Mouse (Mus musculus) kidney, postnatal 0 days (tissue): ENCODE measurements around the gene Mad1l1. TPM values are rescaled to one million over a fixed set of nuclear protein-coding genes. Genes with fewer than 3 reads are reported as not detected.

ENCODE experiments used
- ATAC-seq: fragments of 200-750 bp; cut with Nextera tagmentation; replicated peaks from 2 replicates; pipeline ENCODE4 v1.8.0; 2017; ENCODE audit warnings: low read depth, moderate number of reproducible peaks, moderate TSS enrichment, moderate library complexity; ENCODE audit not compliant: low FRiP score
- DNase-seq: peaks from one replicate; pipeline ENCODE4 v3.0.0-alpha.2; 2016; ENCODE audit warnings: low spot score
- H3K27ac ChIP-seq: fragments of 300-500 bp; sonication (generic); 2 replicates; pipeline ENCODE4 v1.5.1; 2014; ENCODE audit warnings: mild to moderate bottlenecking
- H3K27me3 ChIP-seq: fragments of 300-500 bp; sonication (generic); 2 replicates; pipeline ENCODE4 v1.6.1; 2014; ENCODE audit warnings: low read length, mixed read lengths; ENCODE audit not compliant: insufficient read depth
- H3K36me3 ChIP-seq: fragments of 300-500 bp; sonication (generic); 2 replicates; pipeline ENCODE4 v1.6.1; 2014; ENCODE audit warnings: low read length, mixed read lengths; ENCODE audit not compliant: insufficient read depth
- H3K4me1 ChIP-seq: fragments of 300-500 bp; sonication (generic); replicated peaks from 2 replicates; pipeline ENCODE4 v1.6.1; 2014; ENCODE audit warnings: antibody characterized with exemption, low read length, mixed read lengths; ENCODE audit not compliant: insufficient read depth
- H3K4me2 ChIP-seq: fragments of 300-500 bp; sonication (generic); 2 replicates; pipeline ENCODE4 v1.6.1; 2014; ENCODE audit warnings: mild to moderate bottlenecking, low read length, moderate library complexity, mixed read lengths
- H3K4me3 ChIP-seq: fragments of 300-500 bp; sonication (generic); replicated peaks from 2 replicates; pipeline ENCODE4 v1.5.1; 2014; ENCODE audit warnings: low read depth, low read length
- H3K9ac ChIP-seq: fragments of 300-500 bp; sonication (generic); 2 replicates; pipeline ENCODE4 v1.6.1; 2014; ENCODE audit warnings: low read depth, low read length
- H3K9me3 ChIP-seq: fragments of 300-500 bp; sonication (generic); replicated peaks from 2 replicates; pipeline ENCODE4 v1.6.1; 2016; ENCODE audit warnings: low read length, inconsistent platforms, mixed read lengths
- CTCF ChIP-seq: IDR thresholded peaks from 2 replicates; pipeline ENCODE4 v1.5.1; 2016; ENCODE audit warnings: antibody characterized with exemption, low read depth, mild to moderate bottlenecking, moderate library complexity
- WGBS: fragments of 180-500 bp; shearing (Covaris S2); extraction: QIAGEN DNeasy Blood & Tissue Kit; methylation state at CpG from one replicate; pipeline ENCODE4 v1.1.7; 2014; 5-methylcytosine and 5-hydroxymethylcytosine counted together
- polyA plus RNA-seq: library from polyadenylated mRNA; unstranded; fragments of >200 nt; fragmentation: Nextera tagmentation; extraction: Ambion mirVana; gene quantifications from 2 replicates; pipeline ENCODE4 v1.2.1, GENCODE M21; 2015

Gene Mad1l1
- polyA plus RNA-seq, 1 experiment from 2014 or later, result 25.8 TPM

GRCm38 (mm10) chr5:140098711-140099110, 222.6 kb downstream of the Mad1l1 start:
- Histone ChIP-seq H3K9ac (no peak overlapping the region), H3K27ac (no peak overlapping the region), H3K4me1 (no peaks in the 10 kb centered on the region), H3K9me3 (no peaks in the 10 kb centered on the region), H3K4me3 (no peak overlapping the region), H3K36me3 (no peaks in the 10 kb centered on the region), H3K27me3 (no peaks in the 10 kb centered on the region), H3K4me2 (no peak overlapping the region)
- ATAC-seq (no peak), DNase-seq (no peak)
- 93% methylated on average over 5 of the region's 5 CpGs for WGBS
- TF ChIP-seq CTCF, result no peak

GRCm38 (mm10) chr5:140095203-140095602, 226.1 kb downstream of the Mad1l1 start:
- Histone ChIP-seq H3K4me3 (no peak overlapping the region), H3K9ac (no peak overlapping the region), H3K9me3 (no peaks in the 10 kb centered on the region), H3K4me2 (no peak overlapping the region), H3K4me1 (no peaks in the 10 kb centered on the region), H3K36me3 (no peaks in the 10 kb centered on the region), H3K27me3 (no peaks in the 10 kb centered on the region), H3K27ac (no peak overlapping the region)
- no peak for DNase-seq
- ATAC-seq, result no peak
- WGBS, result 74% methylated on average over 2 of the region's 2 CpGs
- TF ChIP-seq CTCF, result no peak

GRCm38 (mm10) chr5:140093489-140093888, 227.9 kb downstream of the Mad1l1 start:
- H3K27ac ChIP-seq, result no peak overlapping the region
- no peaks in the 10 kb centered on the region for H3K27me3 ChIP-seq
- no peak overlapping the region for H3K4me3 ChIP-seq
- no peak overlapping the region for H3K9ac ChIP-seq
- H3K36me3 ChIP-seq, result no peaks in the 10 kb centered on the region
- no peaks in the 10 kb centered on the region for H3K9me3 ChIP-seq
- no peak for TF ChIP-seq CTCF
- 90% methylated on average over 8 of the region's 8 CpGs for WGBS
- no peaks in the 10 kb centered on the region for H3K4me1 ChIP-seq
- no peak overlapping the region for H3K4me2 ChIP-seq
- DNase-seq (no peak), ATAC-seq (no peak)

GRCm38 (mm10) chr5:140091601-140092000, 229.8 kb downstream of the Mad1l1 start:
- Histone ChIP-seq H3K27me3 (no peaks in the 10 kb centered on the region), H3K36me3 (0 out of 2 replicates have a peak, but pooled peaks cover 4% of the 10 kb centered on the region), H3K27ac (no peak overlapping the region), H3K9ac (no peak overlapping the region), H3K9me3 (no peaks in the 10 kb centered on the region), H3K4me3 (no peak overlapping the region), H3K4me2 (no peak overlapping the region), H3K4me1 (no peaks in the 10 kb centered on the region)
- DNase-seq (no peak), ATAC-seq (no peak)
- WGBS, result 65% methylated on average over 11 of the region's 11 CpGs
- TF ChIP-seq CTCF, result no peak

GRCm38 (mm10) chr5:140089263-140089662, 232.1 kb downstream of the Mad1l1 start:
- ATAC-seq, result no peak
- Histone ChIP-seq H3K4me3 (no peak overlapping the region), H3K9ac (no peak overlapping the region), H3K27ac (no peak overlapping the region), H3K4me1 (no peaks in the 10 kb centered on the region), H3K27me3 (no peaks in the 10 kb centered on the region), H3K36me3 (0 out of 2 replicates have a peak, but pooled peaks cover 4% of the 10 kb centered on the region), H3K4me2 (no peak overlapping the region), H3K9me3 (no peaks in the 10 kb centered on the region)
- no peak for TF ChIP-seq CTCF
- DNase-seq, result no peak

GRCm38 (mm10) chr5:140087242-140087641, 234.1 kb downstream of the Mad1l1 start:
- Histone ChIP-seq H3K27ac (no peak overlapping the region), H3K9me3 (no peaks in the 10 kb centered on the region), H3K36me3 (0 out of 2 replicates have a peak, but pooled peaks cover 4% of the 10 kb centered on the region), H3K27me3 (no peaks in the 10 kb centered on the region), H3K4me1 (no peaks in the 10 kb centered on the region), H3K9ac (no peak overlapping the region), H3K4me2 (no peak overlapping the region), H3K4me3 (no peak overlapping the region)
- 91% methylated on average over 7 of the region's 7 CpGs for WGBS
- no peak for TF ChIP-seq CTCF
- no peak for DNase-seq
- ATAC-seq, result no peak

GRCm38 (mm10) chr5:140084341-140084740, 237.0 kb downstream of the Mad1l1 start:
- Histone ChIP-seq H3K9me3 (no peaks in the 10 kb centered on the region), H3K36me3 (0 out of 2 replicates have a peak, but pooled peaks cover 4% of the 10 kb centered on the region), H3K27me3 (no peaks in the 10 kb centered on the region), H3K4me3 (no peak overlapping the region), H3K4me1 (no peaks in the 10 kb centered on the region), H3K4me2 (no peak overlapping the region), H3K9ac (no peak overlapping the region), H3K27ac (no peak overlapping the region)
- ATAC-seq (no peak), DNase-seq (no peak)
- WGBS, result 83% methylated on average over 6 of the region's 6 CpGs
- no peak for TF ChIP-seq CTCF
